Comparison of ENCODE assay signal across 8 mouse cellular contexts in the genomic region with DNA sequence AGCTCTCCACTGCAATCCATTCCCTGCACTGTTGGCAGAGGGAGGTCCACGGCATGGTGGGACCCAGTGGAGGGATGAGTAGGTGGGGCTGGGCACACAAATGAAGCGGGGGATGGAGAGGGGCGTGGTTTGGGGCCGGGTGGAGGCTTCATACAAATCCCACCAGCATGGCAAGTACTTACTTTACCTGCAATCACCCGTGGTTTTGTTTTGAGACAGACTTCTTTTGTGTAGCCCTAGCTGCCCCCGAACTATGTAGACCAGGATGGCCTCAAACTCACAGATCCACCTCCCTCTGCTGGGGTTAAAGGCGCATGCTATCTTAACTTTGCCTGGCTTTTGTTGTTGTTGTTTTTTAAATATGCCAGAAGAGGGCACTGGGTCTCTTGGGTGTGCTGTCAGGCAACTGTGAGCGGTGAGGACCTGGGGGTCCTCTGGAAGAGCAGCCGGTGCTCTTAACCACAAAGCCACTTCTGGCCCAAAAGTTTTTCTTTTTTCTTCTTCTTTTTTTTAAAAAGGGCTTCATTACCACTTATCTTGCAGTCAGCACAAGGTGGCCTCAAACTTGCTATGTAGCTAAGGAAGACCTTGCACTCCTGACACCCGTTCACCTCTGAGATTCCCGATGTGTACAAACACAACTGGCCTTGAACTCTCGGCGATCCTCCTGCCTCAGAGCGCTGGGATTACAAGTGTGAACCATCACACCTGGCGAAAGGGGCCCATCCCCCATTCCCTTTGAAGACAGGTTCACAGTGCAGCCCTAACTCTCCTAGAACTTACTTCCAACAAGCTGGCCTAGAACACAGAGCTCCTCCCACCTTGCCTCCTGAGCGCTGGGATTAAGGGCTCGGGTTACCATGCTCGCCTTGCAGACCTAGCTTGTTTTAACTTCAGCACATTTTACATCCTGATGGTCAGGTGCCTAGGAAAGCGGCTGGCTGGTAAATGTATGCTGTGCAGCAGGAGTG. TPM values are rescaled to one million over a fixed set of nuclear protein-coding genes. Genes with fewer than 3 reads are reported as not detected.
A peak's percentile ranks its signal among the peaks of the same experiment; 100 is the strongest.
DNase-seq lines count a peak whose midpoint lies in the region; ATAC-seq lines count a peak whose summit lies in the region.

No protein-coding gene starts in this region.

- peak overlapping the region; percentile 20 for H3K4me3 ChIP-seq in forebrain, embryonic 11.5 days (ENCODE audit: low read depth, low read length)
- peak overlapping the region; percentile 25 for H3K4me3 ChIP-seq in liver, embryonic 13.5 days (replicated peaks)

- ATAC-seq in forebrain, embryonic 11.5 days (replicated peaks; ENCODE audit: low FRiP score), result no peak
- peak; percentile 32 for ATAC-seq in liver, embryonic 13.5 days (ENCODE audit: low read depth)

- H3K9ac ChIP-seq in forebrain, embryonic 11.5 days (ENCODE audit: low read length), result peak overlapping the region; percentile 52
- H3K9ac ChIP-seq in liver, embryonic 13.5 days, result no peak overlapping the region

- H3K27me3 ChIP-seq in forebrain, embryonic 11.5 days (ENCODE audit: control insufficient read depth, insufficient read depth, low read length), result no peaks in the 10 kb centered on the region
- no peaks in the 10 kb centered on the region for H3K27me3 ChIP-seq in liver, embryonic 13.5 days

- H3K4me2 ChIP-seq in forebrain, embryonic 11.5 days (ENCODE audit: low read depth, low read length, severe bottlenecking), result peak overlapping the region; percentile 53
- H3K4me2 ChIP-seq in liver, embryonic 13.5 days, result peak overlapping the region; percentile 59

- H3K9me3 ChIP-seq in forebrain, embryonic 11.5 days (ENCODE audit: control insufficient read depth, low read length), result no peaks in the 10 kb centered on the region
- H3K9me3 ChIP-seq in liver, embryonic 13.5 days (replicated peaks), result no peaks in the 10 kb centered on the region

- peaks cover 38% of the 10 kb centered on the region for H3K4me1 ChIP-seq in forebrain, embryonic 11.5 days (replicated peaks; ENCODE audit: control insufficient read depth, insufficient read depth, low read length)
- peaks cover 39% of the 10 kb centered on the region for H3K4me1 ChIP-seq in liver, embryonic 13.5 days (replicated peaks)

- H3K27ac ChIP-seq in forebrain, embryonic 11.5 days (ENCODE audit: low read depth, low read length), result peak overlapping the region; percentile 91; the same call in 1 of the 2 replicates
- no peak overlapping the region for H3K27ac ChIP-seq in liver, embryonic 13.5 days

- peak; percentile 54 for DNase-seq in retina, postnatal 1 day
- no peak for DNase-seq in retina, embryonic 14.5 days (ENCODE audit: low spot score)
- DNase-seq in forebrain, embryonic 11.5 days (ENCODE audit: low spot score), result peak; percentile 79
- no peak for DNase-seq in liver, embryonic 13.5 days
- peak; percentile 59 to 67 for DNase-seq in thymus, postnatal 10 days (ENCODE audit: low spot score in 2 of 2)
- DNase-seq in adrenal gland, adult 2 months, result no peak
- no peak for DNase-seq in urinary bladder, postnatal 4 days (ENCODE audit: low spot score in 2 of 2)
- DNase-seq in kidney, postnatal 14 days, result no peak

- WGBS in forebrain, embryonic 11.5 days, result 8% methylated on average over 19 of the region's 19 CpGs
- 13% methylated on average over 19 of the region's 19 CpGs for WGBS in liver, embryonic 13.5 days (ENCODE audit: insufficient replicate concordance)

- no peaks in the 10 kb centered on the region; the same call in 1 of the 2 replicates for H3K36me3 ChIP-seq in forebrain, embryonic 11.5 days (ENCODE audit: control insufficient read depth, insufficient read depth, low read length)
- peaks cover 3% of the 10 kb centered on the region; the same call in 1 of the 2 replicates for H3K36me3 ChIP-seq in liver, embryonic 13.5 days

RNA-seq across cellular contexts. Expression of gene Dpf1, which starts 15.9 kb away (rescaled TPM):
- 76.0 and 88.3 TPM in 2 replicates for polyA plus RNA-seq in forebrain, embryonic 11.5 days (2014; fragmentation: Nextera tagmentation; extraction: Ambion mirVana)
- polyA plus RNA-seq in liver, embryonic 13.5 days (2015; fragmentation: Nextera tagmentation; extraction: Ambion mirVana), result 1.7 and 2.3 TPM in 2 replicates
- 1 to 10 TPM; 1.5 to 3.3 TPM for total RNA-seq in adrenal gland, adult 2 months (2021)
- 2.9 and 3.1 TPM in 2 replicates for polyA plus RNA-seq in adrenal gland, adult 2 months (2012; rRNA removed)

RNA-seq across cellular contexts. Expression of gene Ppp1r14a, which starts 30.5 kb away (rescaled TPM):
- 12.5 and 13.3 TPM in 2 replicates for polyA plus RNA-seq in forebrain, embryonic 11.5 days (2014; fragmentation: Nextera tagmentation; extraction: Ambion mirVana)
- 3.2 and 3.6 TPM in 2 replicates for polyA plus RNA-seq in liver, embryonic 13.5 days (2015; fragmentation: Nextera tagmentation; extraction: Ambion mirVana)
- total RNA-seq in adrenal gland, adult 2 months (2021), result 1 to 10 TPM; 5.5 to 9.8 TPM
- polyA plus RNA-seq in adrenal gland, adult 2 months (2012; rRNA removed), result 9.2 and 12.1 TPM in 2 replicates

RNA-seq across cellular contexts. Expression of gene Spint2, which starts 37.9 kb away (rescaled TPM):
- polyA plus RNA-seq in forebrain, embryonic 11.5 days (2014; fragmentation: Nextera tagmentation; extraction: Ambion mirVana), result 36.1 and 43.5 TPM in 2 replicates
- 24.9 and 25.2 TPM in 2 replicates for polyA plus RNA-seq in liver, embryonic 13.5 days (2015; fragmentation: Nextera tagmentation; extraction: Ambion mirVana)
- 10 to 100 TPM; 44.3 to 53.9 TPM for total RNA-seq in adrenal gland, adult 2 months (2021)
- polyA plus RNA-seq in adrenal gland, adult 2 months (2012; rRNA removed), result 61.1 and 90.2 TPM in 2 replicates

Comparison
In these comparisons a context has a peak if more than half of its experiments do, and no peak if none do; other contexts are left out.
1. DNase-seq: peak in retina, postnatal 1 day (single experiment), forebrain, embryonic 11.5 days (single experiment) and thymus, postnatal 10 days (2 of 2); none in retina, embryonic 14.5 days (single experiment), liver, embryonic 13.5 days (single experiment), adrenal gland, adult 2 months (single experiment), urinary bladder, postnatal 4 days (0 of 2) and kidney, postnatal 14 days (single experiment).
2. RNA of gene Dpf1, which starts 15.9 kb away (polyA plus RNA-seq): 76.0 to 88.3 TPM in forebrain, embryonic 11.5 days; 2.9 to 3.1 TPM in adrenal gland, adult 2 months and 1.7 to 2.3 TPM in liver, embryonic 13.5 days; every median in the first group is over 10 times any median in the second.